Mouse (Mus musculus): ENCODE data around the gene Cyp1a2. TPM values are rescaled to one million over a fixed set of nuclear protein-coding genes. Genes with fewer than 3 reads are reported as not detected.

Gene Cyp1a2
- total and polyA plus RNA-seq, 2 experiments from 2014 or later: not detected

GRCm38 (mm10) chr9:57698466-57699150, 15.1 kb upstream of the Cyp1a2 start:
- Histone ChIP-seq H3K4me1 (ENCODE audit: insufficient read depth, low read length) (peaks cover 14% of the 10 kb centered on the region; the same call in 1 of the 2 replicates), H3K4me3 (ENCODE audit: low read length) (no peak overlapping the region), H3K27ac (no peak overlapping the region), H3K36me3 (ENCODE audit: insufficient read depth, low read length) (no peaks in the 10 kb centered on the region), H3K27me3 (ENCODE audit: insufficient read depth, low read length) (no peaks in the 10 kb centered on the region), H3K9me3 (ENCODE audit: low read length) (no peaks in the 10 kb centered on the region), H3K4me2 (ENCODE audit: low read depth, low read length) (no peak overlapping the region), H3K9ac (replicated peaks; ENCODE audit: low read length) (no peak overlapping the region)
- no peak for ATAC-seq
- TF ChIP-seq CTCF (IDR thresholded peaks at IDR 0.05; ENCODE audit: low read depth): no peak
- DNase-seq (ENCODE audit: low spot score): peak; percentile 62
- WGBS: 93% methylated on average over 1 of the region's 1 CpGs

- WGBS: 26% methylated on average over 4 of the region's 4 CpGs
Observed at GRCm38 (mm10) chr9:57697380-57697779, 13.9 kb upstream of the Cyp1a2 start.

GRCm38 (mm10) chr9:57696380-57697285, 13.1 kb upstream of the Cyp1a2 start:
- ATAC-seq (peak; percentile 81), DNase-seq (ENCODE audit: low spot score) (peak; percentile 70)
- Histone ChIP-seq H3K4me3 (ENCODE audit: low read length) (peak overlapping the region; percentile 42), H3K4me1 (ENCODE audit: insufficient read depth, low read length) (peaks cover 14% of the 10 kb centered on the region; the same call in 1 of the 2 replicates), H3K27me3 (ENCODE audit: insufficient read depth, low read length) (no peaks in the 10 kb centered on the region), H3K36me3 (ENCODE audit: insufficient read depth, low read length) (no peaks in the 10 kb centered on the region), H3K4me2 (ENCODE audit: low read depth, low read length) (peak overlapping the region; percentile 80), H3K9me3 (ENCODE audit: low read length) (no peaks in the 10 kb centered on the region), H3K9ac (replicated peaks; ENCODE audit: low read length) (peak overlapping the region; percentile 51), H3K27ac (no peak overlapping the region; the same call in 1 of the 2 replicates)
- 2% methylated on average over 42 of the region's 42 CpGs for WGBS
- no peak for TF ChIP-seq CTCF (IDR thresholded peaks at IDR 0.05; ENCODE audit: low read depth)

More at GRCm38 (mm10) chr9:57697380-57697779, 13.9 kb upstream of the Cyp1a2 start:
- ATAC-seq (no peak), DNase-seq (ENCODE audit: low spot score) (no peak)
- Histone ChIP-seq H3K9ac (replicated peaks; ENCODE audit: low read length) (no peak overlapping the region), H3K4me2 (ENCODE audit: low read depth, low read length) (no peak overlapping the region), H3K4me1 (ENCODE audit: insufficient read depth, low read length) (peaks cover 14% of the 10 kb centered on the region; the same call in 1 of the 2 replicates), H3K27me3 (ENCODE audit: insufficient read depth, low read length) (no peaks in the 10 kb centered on the region), H3K4me3 (ENCODE audit: low read length) (no peak overlapping the region), H3K36me3 (ENCODE audit: insufficient read depth, low read length) (no peaks in the 10 kb centered on the region), H3K9me3 (ENCODE audit: low read length) (no peaks in the 10 kb centered on the region), H3K27ac (no peak overlapping the region)
- TF ChIP-seq CTCF (IDR thresholded peaks at IDR 0.05; ENCODE audit: low read depth): no peak

- ATAC-seq (no peak), DNase-seq (ENCODE audit: low spot score) (no peak)
- Histone ChIP-seq H3K27me3 (ENCODE audit: insufficient read depth, low read length) (no peaks in the 10 kb centered on the region), H3K36me3 (ENCODE audit: insufficient read depth, low read length) (no peaks in the 10 kb centered on the region), H3K4me1 (ENCODE audit: insufficient read depth, low read length) (peaks cover 14% of the 10 kb centered on the region; the same call in 1 of the 2 replicates), H3K9me3 (ENCODE audit: low read length) (no peaks in the 10 kb centered on the region), H3K9ac (replicated peaks; ENCODE audit: low read length) (no peak overlapping the region), H3K27ac (no peak overlapping the region), H3K4me2 (ENCODE audit: low read depth, low read length) (no peak overlapping the region), H3K4me3 (ENCODE audit: low read length) (no peak overlapping the region)
- 84% methylated on average over 2 of the region's 2 CpGs for WGBS
- no peak for TF ChIP-seq CTCF (IDR thresholded peaks at IDR 0.05; ENCODE audit: low read depth)
Observed at GRCm38 (mm10) chr9:57694108-57694507, 10.6 kb upstream of the Cyp1a2 start.

GRCm38 (mm10) chr9:57688606-57689005, 5.1 kb upstream of the Cyp1a2 start:
- TF ChIP-seq CTCF (IDR thresholded peaks at IDR 0.05; ENCODE audit: low read depth): no peak
- Histone ChIP-seq H3K4me1 (ENCODE audit: insufficient read depth, low read length) (no peaks in the 10 kb centered on the region), H3K4me2 (ENCODE audit: low read depth, low read length) (no peak overlapping the region), H3K9me3 (ENCODE audit: low read length) (no peaks in the 10 kb centered on the region), H3K36me3 (ENCODE audit: insufficient read depth, low read length) (no peaks in the 10 kb centered on the region), H3K9ac (replicated peaks; ENCODE audit: low read length) (no peak overlapping the region), H3K27me3 (ENCODE audit: insufficient read depth, low read length) (no peaks in the 10 kb centered on the region), H3K4me3 (ENCODE audit: low read length) (no peak overlapping the region), H3K27ac (no peak overlapping the region)
- 92% methylated on average over 2 of the region's 2 CpGs for WGBS
- DNase-seq (ENCODE audit: low spot score) (no peak), ATAC-seq (no peak)

GRCm38 (mm10) chr9:57688158-57688557, 4.7 kb upstream of the Cyp1a2 start:
- Histone ChIP-seq H3K27me3 (ENCODE audit: insufficient read depth, low read length) (no peaks in the 10 kb centered on the region), H3K9ac (replicated peaks; ENCODE audit: low read length) (no peak overlapping the region), H3K4me2 (ENCODE audit: low read depth, low read length) (no peak overlapping the region), H3K9me3 (ENCODE audit: low read length) (no peaks in the 10 kb centered on the region), H3K36me3 (ENCODE audit: insufficient read depth, low read length) (no peaks in the 10 kb centered on the region), H3K4me1 (ENCODE audit: insufficient read depth, low read length) (no peaks in the 10 kb centered on the region), H3K4me3 (ENCODE audit: low read length) (no peak overlapping the region), H3K27ac (no peak overlapping the region)
- ATAC-seq: no peak
- WGBS: 65% methylated on average over 2 of the region's 2 CpGs
- peak; percentile 10 for DNase-seq (ENCODE audit: low spot score)
- TF ChIP-seq CTCF (IDR thresholded peaks at IDR 0.05; ENCODE audit: low read depth): peak; percentile 36; the same call in 1 of the 2 replicates

All from hindbrain, postnatal 0 days (tissue).